Mouse (Mus musculus) intestine, embryonic 16.5 days (tissue): Measurements from ENCODE around the gene Commd3. TPM values are rescaled to one million over a fixed set of nuclear protein-coding genes. Genes with fewer than 3 reads are reported as not detected.
A peak's percentile ranks its signal among the peaks of the same experiment; 100 is the strongest.

Experiments
- ATAC-seq: fragments of 200-750 bp; cut with Nextera tagmentation; 2 replicates; pipeline ENCODE4 v1.8.0; 2017; ENCODE audit warnings: moderate TSS enrichment, moderate library complexity
- H3K27ac ChIP-seq: fragments of 300-500 bp; sonication (generic); 2 replicates; pipeline ENCODE4 v1.5.1; 2014; ENCODE audit warnings: mild to moderate bottlenecking, low read length
- H3K27me3 ChIP-seq: fragments of 300-500 bp; sonication (generic); replicated peaks from 2 replicates; pipeline ENCODE4 v1.6.1; 2014; ENCODE audit warnings: low read length, control low read depth, mixed read lengths; ENCODE audit not compliant: control insufficient read depth, insufficient read depth
- H3K36me3 ChIP-seq: fragments of 300-500 bp; sonication (generic); 2 replicates; pipeline ENCODE4 v1.6.1; 2014; ENCODE audit warnings: low read length, control low read depth; ENCODE audit not compliant: control insufficient read depth, insufficient read depth
- H3K4me1 ChIP-seq: fragments of 300-500 bp; sonication (generic); 2 replicates; pipeline ENCODE4 v1.6.1; 2014; ENCODE audit warnings: low read length, control low read depth, mixed read lengths; ENCODE audit not compliant: control insufficient read depth, insufficient read depth
- H3K4me2 ChIP-seq: fragments of 300-500 bp; sonication (generic); 2 replicates; pipeline ENCODE4 v1.6.1; 2014; ENCODE audit warnings: low read depth, low read length, control low read depth
- H3K4me3 ChIP-seq: fragments of 300-500 bp; sonication (generic); 2 replicates; pipeline ENCODE4 v1.5.1; 2014; ENCODE audit warnings: mild to moderate bottlenecking, low read length
- H3K9ac ChIP-seq: fragments of 300-500 bp; sonication (generic); 2 replicates; pipeline ENCODE4 v1.6.1; 2014; ENCODE audit warnings: low read depth, low read length
- H3K9me3 ChIP-seq: fragments of 300-500 bp; sonication (generic); 2 replicates; pipeline ENCODE4 v1.6.1; 2016; ENCODE audit warnings: low read length, control low read depth; ENCODE audit not compliant: control insufficient read depth
- WGBS: fragments of 180-500 bp; shearing (Covaris S2); extraction: QIAGEN DNeasy Blood & Tissue Kit; methylation state at CpG from one replicate; pipeline ENCODE4 v1.1.7; 2014; 5-methylcytosine and 5-hydroxymethylcytosine counted together
- polyA plus RNA-seq: library from polyadenylated mRNA; unstranded; fragments of >200 nt; fragmentation: Nextera tagmentation; extraction: Ambion mirVana; gene quantifications from 2 replicates; pipeline ENCODE4 v1.2.1, GENCODE M21; 2015

The Commd3 gene
- polyA plus RNA-seq, 1 experiment from 2014 or later, result 232 TPM

- Histone ChIP-seq H3K27ac (no peak overlapping the region), H3K27me3 (peaks cover 58% of the 10 kb centered on the region), H3K4me2 (no peak overlapping the region), H3K4me3 (no peak overlapping the region), H3K9me3 (no peaks in the 10 kb centered on the region), H3K36me3 (no peaks in the 10 kb centered on the region), H3K9ac (no peak overlapping the region), H3K4me1 (peaks cover 24% of the 10 kb centered on the region)
- ATAC-seq, result no peak
Measured at GRCm38 (mm10) chr2:18692031-18692430, 19.8 kb downstream of the Commd3 start.

- H3K4me2 ChIP-seq, result no peak overlapping the region
- H3K27me3 ChIP-seq, result peaks cover 54% of the 10 kb centered on the region
- H3K9me3 ChIP-seq, result no peaks in the 10 kb centered on the region
- H3K4me1 ChIP-seq, result peaks cover 24% of the 10 kb centered on the region
- no peak overlapping the region for H3K4me3 ChIP-seq
- 4% methylated on average over 1 of the region's 1 CpGs for WGBS
- H3K27ac ChIP-seq, result no peak overlapping the region
- H3K9ac ChIP-seq, result no peak overlapping the region
- no peak for ATAC-seq
- no peaks in the 10 kb centered on the region for H3K36me3 ChIP-seq
Measured at GRCm38 (mm10) chr2:18692548-18692947, 20.4 kb downstream of the Commd3 start.

- Histone ChIP-seq H3K36me3 (no peaks in the 10 kb centered on the region), H3K4me1 (peaks cover 25% of the 10 kb centered on the region), H3K9ac (no peak overlapping the region), H3K4me2 (peak overlapping the region; percentile 98), H3K27me3 (peaks cover 54% of the 10 kb centered on the region), H3K27ac (no peak overlapping the region), H3K4me3 (peak overlapping the region; percentile 79), H3K9me3 (no peaks in the 10 kb centered on the region)
- WGBS, result 2% methylated on average over 5 of the region's 5 CpGs
- ATAC-seq, result no peak
Measured at GRCm38 (mm10) chr2:18693491-18693870, 21.3 kb downstream of the Commd3 start.

- H3K4me1 ChIP-seq, result peaks cover 26% of the 10 kb centered on the region
- H3K4me2 ChIP-seq, result peak within 1 kb of the TSS; percentile 98
- no peaks in the 10 kb centered on the region for H3K9me3 ChIP-seq
- peak within 1 kb of the TSS; percentile 90 for H3K9ac ChIP-seq
- H3K27me3 ChIP-seq, result peaks cover 54% of the 10 kb centered on the region
- H3K36me3 ChIP-seq, result no peaks in the 10 kb centered on the region
- peak within 1 kb of the TSS; percentile 63 for H3K27ac ChIP-seq
- H3K4me3 ChIP-seq, result peak within 1 kb of the TSS; percentile 79
- whole genome bisulfite sequencing, result under 1% methylated on average over 60 of the region's 61 CpGs
- peak; percentile 88 for ATAC-seq
Measured at GRCm38 (mm10) chr2:18693871-18694610, 21.9 kb downstream of the Commd3 start, which contains the start of gene Spag6. TSS of gene Spag6 (plus strand) at chr2:18694032.

GRCm38 (mm10) chr2:18694611-18694950, 22.4 kb downstream of the Commd3 start:
- no peak overlapping the region for H3K27ac ChIP-seq
- peaks cover 54% of the 10 kb centered on the region for H3K27me3 ChIP-seq
- peak overlapping the region; percentile 98 for H3K4me2 ChIP-seq
- peaks cover 21% of the 10 kb centered on the region for H3K4me1 ChIP-seq
- peak overlapping the region; percentile 79 for H3K4me3 ChIP-seq
- WGBS, result under 1% methylated on average over 20 of the region's 20 CpGs
- no peaks in the 10 kb centered on the region for H3K36me3 ChIP-seq
- ATAC-seq, result peak; percentile 47; the same call in 1 of the 2 replicates
- H3K9me3 ChIP-seq, result no peaks in the 10 kb centered on the region
- H3K9ac ChIP-seq, result peak overlapping the region; percentile 90

GRCm38 (mm10) chr2:18695163-18695562, 23.0 kb downstream of the Commd3 start:
- WGBS, result 8% methylated on average over 8 of the region's 8 CpGs
- H3K9ac ChIP-seq, result no peak overlapping the region
- no peak overlapping the region for H3K27ac ChIP-seq
- no peak overlapping the region for H3K4me3 ChIP-seq
- peaks cover 53% of the 10 kb centered on the region for H3K27me3 ChIP-seq
- H3K4me2 ChIP-seq, result peak overlapping the region; percentile 98; the same call in 1 of the 2 replicates
- H3K36me3 ChIP-seq, result no peaks in the 10 kb centered on the region
- peaks cover 15% of the 10 kb centered on the region for H3K4me1 ChIP-seq
- no peaks in the 10 kb centered on the region for H3K9me3 ChIP-seq
- no peak for ATAC-seq

- peaks cover 50% of the 10 kb centered on the region for H3K27me3 ChIP-seq
- no peaks in the 10 kb centered on the region for H3K9me3 ChIP-seq
- H3K4me2 ChIP-seq, result no peak overlapping the region
- H3K4me1 ChIP-seq, result peaks cover 11% of the 10 kb centered on the region
- no peak overlapping the region for H3K27ac ChIP-seq
- H3K4me3 ChIP-seq, result no peak overlapping the region
- no peak for ATAC-seq
- H3K9ac ChIP-seq, result no peak overlapping the region
- 7% methylated on average over 7 of the region's 7 CpGs for WGBS
- H3K36me3 ChIP-seq, result no peaks in the 10 kb centered on the region
Measured at GRCm38 (mm10) chr2:18695629-18696150, 23.5 kb downstream of the Commd3 start.

- 8% methylated on average over 4 of the region's 4 CpGs for WGBS
- Histone ChIP-seq H3K9me3 (no peaks in the 10 kb centered on the region), H3K27me3 (peaks cover 46% of the 10 kb centered on the region), H3K9ac (no peak overlapping the region), H3K36me3 (no peaks in the 10 kb centered on the region), H3K4me3 (no peak overlapping the region), H3K4me1 (peaks cover 11% of the 10 kb centered on the region), H3K27ac (no peak overlapping the region), H3K4me2 (no peak overlapping the region)
- no peak for ATAC-seq
Measured at GRCm38 (mm10) chr2:18697591-18698244, 25.5 kb downstream of the Commd3 start.

- Histone ChIP-seq H3K4me3 (peak overlapping the region; percentile 21), H3K9me3 (no peaks in the 10 kb centered on the region), H3K27me3 (peaks cover 43% of the 10 kb centered on the region), H3K27ac (no peak overlapping the region), H3K9ac (no peak overlapping the region; the same call in 1 of the 2 replicates), H3K4me1 (peaks cover 11% of the 10 kb centered on the region), H3K4me2 (peak overlapping the region; percentile 19; the same call in 1 of the 2 replicates), H3K36me3 (no peaks in the 10 kb centered on the region)
- 1% methylated on average over 56 of the region's 56 CpGs for WGBS
- 0 out of 2 replicates have a peak, but pooled peaks have one; percentile 22 for ATAC-seq
Measured at GRCm38 (mm10) chr2:18698663-18699385, 26.6 kb downstream of the Commd3 start.
